In the genomic region with DNA sequence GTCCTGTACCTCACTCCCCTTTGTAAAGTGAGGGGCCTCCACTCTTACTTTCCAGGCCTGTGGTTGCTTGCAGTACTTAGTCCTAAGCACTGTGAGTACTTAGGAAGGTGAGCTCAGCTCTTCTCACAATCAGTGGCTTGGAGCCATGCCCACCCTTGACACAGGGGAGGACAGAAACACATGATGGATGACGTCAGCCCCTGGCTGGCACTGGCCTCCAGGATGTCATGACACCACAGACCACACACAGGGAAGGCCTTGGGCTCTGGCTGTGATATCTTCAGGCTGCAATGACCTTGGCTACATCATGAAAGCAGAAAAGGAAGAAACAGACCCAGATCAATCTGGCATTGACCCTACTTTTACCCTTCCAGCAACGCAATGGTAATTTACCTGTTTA, we compare ENCODE assay signal across 8 mouse cellular contexts.
DNase-seq lines count a peak whose midpoint lies in the region; ATAC-seq and TF ChIP-seq lines count a peak whose summit lies in the region.

No protein-coding gene starts in this region.

- H3K9ac ChIP-seq in heart, embryonic 12.5 days = no peak overlapping the region
- H3K9ac ChIP-seq in neural tube, embryonic 15.5 days (replicated peaks) = no peak overlapping the region
- no peak overlapping the region for H3K9ac ChIP-seq in hindbrain, postnatal 0 days (replicated peaks; ENCODE audit: low read length)

- H3K4me2 ChIP-seq in heart, embryonic 12.5 days = no peak overlapping the region
- H3K4me2 ChIP-seq in neural tube, embryonic 15.5 days = no peak overlapping the region
- no peak overlapping the region for H3K4me2 ChIP-seq in hindbrain, postnatal 0 days (ENCODE audit: low read depth, low read length)

- TF ChIP-seq CTCF in hindbrain, postnatal 0 days (IDR thresholded peaks at IDR 0.05; ENCODE audit: low read depth) = no peak

- H3K27ac ChIP-seq in heart, embryonic 12.5 days (ENCODE audit: poor library complexity, severe bottlenecking) = 0 out of 2 replicates have a peak overlapping the region, but pooled peaks have one; percentile 21
- no peak overlapping the region for H3K27ac ChIP-seq in neural tube, embryonic 15.5 days (replicated peaks)
- no peak overlapping the region for H3K27ac ChIP-seq in hindbrain, postnatal 0 days

- no peak overlapping the region for H3K4me3 ChIP-seq in heart, embryonic 12.5 days
- no peak overlapping the region for H3K4me3 ChIP-seq in neural tube, embryonic 15.5 days (replicated peaks)
- no peak overlapping the region for H3K4me3 ChIP-seq in hindbrain, postnatal 0 days (ENCODE audit: low read length)

- H3K36me3 ChIP-seq in heart, embryonic 12.5 days = no peaks in the 10 kb centered on the region
- H3K36me3 ChIP-seq in neural tube, embryonic 15.5 days = no peaks in the 10 kb centered on the region
- no peaks in the 10 kb centered on the region for H3K36me3 ChIP-seq in hindbrain, postnatal 0 days (ENCODE audit: insufficient read depth, low read length)

- H3K4me1 ChIP-seq in heart, embryonic 12.5 days (replicated peaks) = peaks cover 53% of the 10 kb centered on the region
- H3K4me1 ChIP-seq in neural tube, embryonic 15.5 days = peaks cover 17% of the 10 kb centered on the region
- H3K4me1 ChIP-seq in hindbrain, postnatal 0 days (ENCODE audit: insufficient read depth, low read length) = peaks cover 9% of the 10 kb centered on the region; the same call in 1 of the 2 replicates

- no peaks in the 10 kb centered on the region for H3K9me3 ChIP-seq in heart, embryonic 12.5 days (replicated peaks)
- H3K9me3 ChIP-seq in neural tube, embryonic 15.5 days (replicated peaks) = no peaks in the 10 kb centered on the region
- H3K9me3 ChIP-seq in hindbrain, postnatal 0 days (ENCODE audit: low read length) = no peaks in the 10 kb centered on the region

- ATAC-seq in heart, embryonic 12.5 days (ENCODE audit: insufficient number of reproducible peaks, low FRiP score) = peak; percentile 48
- no peak for ATAC-seq in neural tube, embryonic 15.5 days (ENCODE audit: low FRiP score)
- ATAC-seq in hindbrain, postnatal 0 days = no peak; the same call in 1 of the 2 replicates

- H3K27me3 ChIP-seq in heart, embryonic 12.5 days (replicated peaks) = no peaks in the 10 kb centered on the region
- H3K27me3 ChIP-seq in neural tube, embryonic 15.5 days (replicated peaks) = no peaks in the 10 kb centered on the region
- H3K27me3 ChIP-seq in hindbrain, postnatal 0 days (ENCODE audit: insufficient read depth, low read length) = no peaks in the 10 kb centered on the region

- DNase-seq in layer of hippocampus, adult 11-12 months (ENCODE audit: low spot score) = peak; percentile 35
- no peak for DNase-seq in layer of hippocampus, postnatal 10 days (ENCODE audit: low spot score in 2 of 2)
- peak; percentile 94 for DNase-seq in adrenal gland, postnatal 14 days
- peak; percentile 41 to 62 for DNase-seq in natural killer cell, adult 2 months (ENCODE audit: low spot score in 2 of 2)
- DNase-seq in neural tube, embryonic 10.5 days (ENCODE audit: extremely low spot score, low spot score) = no peak
- DNase-seq in hindbrain, postnatal 0 days (ENCODE audit: low spot score) = no peak

- 35% methylated on average over 2 of the region's 2 CpGs for WGBS in heart, embryonic 12.5 days
- 56% methylated on average over 2 of the region's 2 CpGs for WGBS in neural tube, embryonic 15.5 days
- 50% methylated on average over 2 of the region's 2 CpGs for WGBS in hindbrain, postnatal 0 days

Comparison
In these comparisons a context has a peak if more than half of its experiments do, and no peak if none do; other contexts are left out.
1. DNase-seq: peak in layer of hippocampus, adult 11-12 months (single experiment), adrenal gland, postnatal 14 days (single experiment) and natural killer cell, adult 2 months (2 of 2); none in layer of hippocampus, postnatal 10 days (0 of 2), neural tube, embryonic 10.5 days (single experiment) and hindbrain, postnatal 0 days (single experiment).